Mouse (Mus musculus): ENCODE data around the gene Casp9. TPM values are rescaled to one million over a fixed set of nuclear protein-coding genes. Genes with fewer than 3 reads are reported as not detected.

Gene Casp9
- polyA plus RNA-seq, 1 experiment from 2014 or later, result 9.9 TPM

DNA sequence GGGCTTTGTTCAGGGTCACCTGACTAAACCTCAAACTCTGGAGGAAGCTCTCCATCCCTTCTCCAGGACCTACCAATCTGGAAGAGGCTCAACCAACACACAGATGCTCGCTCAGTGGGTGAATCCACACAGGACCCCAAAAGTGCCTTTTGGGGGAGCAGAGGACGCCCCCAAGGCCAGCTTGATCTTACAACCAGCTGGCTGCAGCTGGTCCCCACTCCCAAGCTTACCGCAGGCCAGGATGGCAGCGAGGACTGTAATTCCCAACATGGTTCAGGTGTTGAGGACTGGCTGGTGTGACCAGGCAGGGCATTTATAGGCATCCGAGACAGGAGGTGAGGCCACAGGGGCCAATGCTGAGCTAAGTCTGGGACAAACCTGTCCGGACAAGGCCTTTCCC lies 52.6 kb downstream of the Casp9 start, which contains the start of gene Ctrc:
Gene Ctrc, minus strand, starts transcription at position 361 of the 400 bp plus-strand sequence.
- no peaks in the 10 kb centered on the region for H3K9me3 ChIP-seq (replicated peaks)
- 66% methylated on average over 6 of the region's 6 CpGs for WGBS (ENCODE audit: insufficient replicate concordance)
- H3K4me1 ChIP-seq (replicated peaks), result no peaks in the 10 kb centered on the region

DNA sequence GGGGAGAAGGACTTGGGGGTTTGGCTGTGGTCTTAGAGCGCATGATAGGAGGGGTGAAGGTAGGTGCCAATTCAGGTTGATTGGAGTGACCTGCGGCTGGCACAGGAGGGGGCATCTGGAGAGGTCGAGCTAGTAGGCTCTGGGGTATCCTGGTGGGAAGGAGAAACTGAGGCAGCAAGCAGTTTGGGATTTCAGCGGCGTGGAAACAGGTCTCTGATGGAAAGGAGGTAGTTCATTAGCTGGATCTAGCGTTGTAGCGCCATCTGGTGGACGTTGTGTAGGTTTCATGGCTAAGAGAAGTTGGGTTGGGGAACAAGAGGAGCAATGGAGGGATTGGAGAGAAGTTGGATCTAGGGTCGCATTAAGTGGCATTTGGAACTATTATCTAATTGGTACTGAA lies 60.0 kb downstream of the Casp9 start:
- Histone ChIP-seq H3K36me3 (replicated peaks) (peaks cover 5% of the 10 kb centered on the region; the same call in 1 of the 2 replicates), H3K9ac (no peak overlapping the region), H3K4me1 (replicated peaks) (0 out of 2 replicates have a peak, but pooled peaks cover 4% of the 10 kb centered on the region), H3K9me3 (replicated peaks) (no peaks in the 10 kb centered on the region), H3K4me2 (no peak overlapping the region), H3K27me3 (no peaks in the 10 kb centered on the region), H3K27ac (replicated peaks) (no peak overlapping the region), H3K4me3 (replicated peaks) (no peak overlapping the region)
- 50% methylated on average over 9 of the region's 9 CpGs for WGBS (ENCODE audit: insufficient replicate concordance)
- ATAC-seq (ENCODE audit: insufficient read depth), result no peak

More for the DNA sequence above, 52.6 kb downstream of the Casp9 start, which contains the start of gene Ctrc:
- Histone ChIP-seq H3K27me3 (no peaks in the 10 kb centered on the region), H3K36me3 (replicated peaks) (no peaks in the 10 kb centered on the region), H3K27ac (replicated peaks) (no peak within 1 kb of the TSS), H3K4me3 (replicated peaks) (no peak within 1 kb of the TSS), H3K9ac (no peak within 1 kb of the TSS), H3K4me2 (no peak within 1 kb of the TSS)
- ATAC-seq (ENCODE audit: insufficient read depth), result no peak

DNA sequence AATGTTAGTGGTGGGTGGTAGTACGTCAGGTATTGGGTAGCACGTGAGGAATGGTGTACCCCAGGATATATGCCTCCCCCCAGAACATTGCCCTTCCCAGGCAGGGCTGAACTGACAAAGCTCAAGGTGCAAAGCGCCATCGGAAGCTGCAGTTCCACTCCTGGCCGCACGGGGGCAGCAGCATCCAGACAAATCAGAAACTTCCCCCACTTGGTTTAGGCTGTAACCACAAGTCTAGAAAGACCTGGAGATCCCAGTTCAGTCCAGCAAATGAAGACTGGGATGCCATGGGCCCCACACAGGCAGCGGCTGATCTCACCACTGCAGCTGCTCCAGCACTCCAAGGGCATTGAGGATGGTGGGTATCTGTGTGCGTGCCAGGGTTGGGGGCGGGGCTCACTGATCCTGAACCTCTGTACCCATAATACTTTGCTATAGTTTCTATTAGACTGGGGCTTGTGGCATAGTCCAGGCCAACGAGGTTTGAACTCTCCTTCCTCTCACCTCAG lies 64.1 kb downstream of the Casp9 start:
- WGBS (ENCODE audit: insufficient replicate concordance), result 18% methylated on average over 10 of the region's 10 CpGs
- no peak overlapping the region for H3K27ac ChIP-seq (replicated peaks)
- no peak overlapping the region for H3K4me2 ChIP-seq
- no peak overlapping the region for H3K4me3 ChIP-seq (replicated peaks)
- H3K9ac ChIP-seq, result no peak overlapping the region
- peaks cover 42% of the 10 kb centered on the region for H3K36me3 ChIP-seq (replicated peaks)
- ATAC-seq (ENCODE audit: insufficient read depth), result no peak; the same call in 1 of the 2 replicates
- H3K9me3 ChIP-seq (replicated peaks), result no peaks in the 10 kb centered on the region
- no peaks in the 10 kb centered on the region for H3K27me3 ChIP-seq
- 0 out of 2 replicates have a peak, but pooled peaks cover 4% of the 10 kb centered on the region for H3K4me1 ChIP-seq (replicated peaks)

DNA sequence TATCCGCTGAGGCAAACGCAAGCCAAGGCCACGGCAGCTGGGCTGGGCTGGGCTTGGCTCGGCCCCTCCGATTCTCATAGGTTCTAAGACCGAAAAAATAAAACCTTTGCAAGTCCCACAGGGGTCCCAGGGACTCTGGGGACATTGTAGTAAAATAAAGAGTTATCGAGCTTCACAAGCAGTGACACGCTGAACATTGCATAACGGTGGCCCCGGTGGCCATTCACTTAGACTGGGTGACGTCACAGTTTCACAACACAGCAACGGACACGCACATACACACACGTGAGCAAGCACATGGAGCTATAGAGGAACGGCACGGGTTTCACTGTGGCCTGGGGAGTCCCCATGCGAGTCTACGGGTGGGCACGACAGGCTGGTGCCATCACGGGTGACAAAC lies 65.1 kb downstream of the Casp9 start:
- H3K9ac ChIP-seq, result no peak overlapping the region
- no peak overlapping the region for H3K27ac ChIP-seq (replicated peaks)
- 80% methylated on average over 20 of the region's 20 CpGs for WGBS (ENCODE audit: insufficient replicate concordance)
- H3K4me1 ChIP-seq (replicated peaks), result 0 out of 2 replicates have a peak, but pooled peaks cover 4% of the 10 kb centered on the region
- H3K36me3 ChIP-seq (replicated peaks), result peaks cover 42% of the 10 kb centered on the region
- no peaks in the 10 kb centered on the region for H3K27me3 ChIP-seq
- ATAC-seq (ENCODE audit: insufficient read depth), result no peak
- H3K9me3 ChIP-seq (replicated peaks), result no peaks in the 10 kb centered on the region
- H3K4me2 ChIP-seq, result no peak overlapping the region
- no peak overlapping the region for H3K4me3 ChIP-seq (replicated peaks)

DNA sequence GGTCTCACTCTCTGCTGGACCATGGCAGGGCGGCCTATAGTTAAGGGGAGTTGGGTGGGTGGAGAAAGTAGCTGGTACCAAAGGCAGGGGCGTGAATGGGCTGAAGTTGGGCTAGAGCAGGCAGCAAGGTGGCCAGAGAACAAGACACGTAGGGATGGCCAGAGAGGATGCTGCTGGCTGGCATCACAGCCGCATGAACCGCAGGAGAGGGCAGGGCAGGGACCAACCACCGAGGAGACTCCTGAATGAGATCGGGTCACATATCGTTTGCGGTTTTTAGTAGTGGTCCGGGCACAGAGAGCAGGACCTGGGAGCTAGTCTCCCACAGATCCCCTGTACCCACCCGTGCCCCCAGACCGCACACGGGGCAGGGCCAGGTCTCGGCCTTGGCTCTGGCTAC lies 65.9 kb downstream of the Casp9 start:
- no peaks in the 10 kb centered on the region for H3K27me3 ChIP-seq
- no peak overlapping the region for H3K9ac ChIP-seq
- 0 out of 2 replicates have a peak, but pooled peaks cover 4% of the 10 kb centered on the region for H3K4me1 ChIP-seq (replicated peaks)
- WGBS (ENCODE audit: insufficient replicate concordance), result 87% methylated on average over 14 of the region's 14 CpGs
- H3K4me2 ChIP-seq, result no peak overlapping the region
- no peak overlapping the region for H3K4me3 ChIP-seq (replicated peaks)
- no peak overlapping the region for H3K27ac ChIP-seq (replicated peaks)
- peaks cover 46% of the 10 kb centered on the region for H3K36me3 ChIP-seq (replicated peaks)
- no peaks in the 10 kb centered on the region for H3K9me3 ChIP-seq (replicated peaks)
- no peak for ATAC-seq (ENCODE audit: insufficient read depth)

DNA sequence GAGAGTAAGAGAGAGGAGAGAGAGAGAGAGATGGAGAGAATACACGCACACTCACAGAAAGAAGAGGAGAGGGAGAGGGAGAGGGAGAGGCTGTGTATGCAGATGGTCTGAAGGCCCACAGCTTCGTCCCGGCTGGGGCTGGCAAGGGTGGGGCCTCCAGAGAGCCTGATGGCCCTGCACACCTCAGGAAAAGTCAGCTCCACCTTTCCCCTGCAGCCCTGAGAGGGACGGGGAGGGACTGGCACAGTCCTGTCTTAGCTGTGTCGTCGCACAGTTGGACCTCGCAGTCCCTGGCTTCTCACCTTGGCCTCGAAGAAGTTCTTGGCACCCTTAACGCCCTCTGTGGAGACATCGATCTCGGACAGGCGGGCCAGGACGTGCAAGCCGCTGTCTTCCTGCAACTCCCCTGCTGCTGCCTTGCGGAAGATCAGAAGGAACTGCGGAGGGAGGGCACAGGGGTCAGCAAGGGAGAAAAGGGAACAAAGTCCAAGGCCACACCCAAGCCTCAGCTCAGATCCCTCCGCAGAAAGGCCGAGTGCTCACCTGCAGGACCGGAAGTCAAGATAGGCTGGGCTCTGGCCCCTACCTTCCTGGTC lies 66.9 kb downstream of the Casp9 start:
- no peaks in the 10 kb centered on the region for H3K27me3 ChIP-seq
- no peak overlapping the region for H3K27ac ChIP-seq (replicated peaks)
- no peak overlapping the region for H3K4me2 ChIP-seq
- no peak for ATAC-seq (ENCODE audit: insufficient read depth)
- H3K9ac ChIP-seq, result no peak overlapping the region
- no peak overlapping the region for H3K4me3 ChIP-seq (replicated peaks)
- H3K4me1 ChIP-seq (replicated peaks), result peaks cover 9% of the 10 kb centered on the region; the same call in 1 of the 2 replicates
- no peaks in the 10 kb centered on the region for H3K9me3 ChIP-seq (replicated peaks)
- 77% methylated on average over 19 of the region's 19 CpGs for WGBS (ENCODE audit: insufficient replicate concordance)
- H3K36me3 ChIP-seq (replicated peaks), result peaks cover 51% of the 10 kb centered on the region

DNA sequence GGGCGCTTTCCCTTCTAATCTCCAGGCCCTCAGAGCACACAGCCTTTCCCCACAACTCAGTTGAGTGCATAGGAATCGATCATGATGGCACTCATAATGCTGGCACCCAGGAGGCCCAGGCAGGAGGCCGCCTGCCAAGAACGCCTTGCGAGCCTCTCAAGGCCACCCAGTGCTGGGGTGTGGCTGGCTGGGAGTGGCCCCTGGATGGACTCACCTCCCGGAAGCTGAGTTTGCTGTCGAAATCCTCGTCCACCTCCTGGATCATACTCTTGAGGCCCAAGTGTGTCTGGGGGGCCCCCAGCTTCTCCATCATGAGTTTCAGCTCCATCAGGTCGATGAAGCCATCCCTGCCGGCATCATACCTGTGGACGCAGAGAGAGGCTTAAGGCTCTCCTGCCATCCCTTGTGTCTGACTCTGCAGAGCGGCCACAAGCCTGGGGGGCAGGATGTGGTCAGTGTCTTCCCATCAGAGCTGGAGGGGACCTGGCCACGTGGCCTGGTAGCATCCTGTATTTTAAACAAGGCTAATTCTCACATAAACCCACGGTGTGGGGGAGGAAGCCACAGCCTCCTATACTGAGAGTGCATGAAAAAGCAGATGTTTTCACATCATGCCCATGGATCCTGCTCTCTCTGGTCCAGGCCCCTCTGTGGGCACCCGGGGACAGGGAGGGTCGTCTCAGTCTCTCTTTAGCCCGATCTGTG lies 68.3 kb downstream of the Casp9 start:
- Histone ChIP-seq H3K4me1 (replicated peaks) (peaks cover 14% of the 10 kb centered on the region; the same call in 1 of the 2 replicates), H3K4me3 (replicated peaks) (no peak overlapping the region), H3K27ac (replicated peaks) (no peak overlapping the region), H3K27me3 (no peaks in the 10 kb centered on the region), H3K9me3 (replicated peaks) (no peaks in the 10 kb centered on the region), H3K9ac (no peak overlapping the region), H3K4me2 (no peak overlapping the region), H3K36me3 (replicated peaks) (peaks cover 56% of the 10 kb centered on the region)
- ATAC-seq (ENCODE audit: insufficient read depth), result no peak
- 64% methylated on average over 17 of the region's 17 CpGs for WGBS (ENCODE audit: insufficient replicate concordance)

DNA sequence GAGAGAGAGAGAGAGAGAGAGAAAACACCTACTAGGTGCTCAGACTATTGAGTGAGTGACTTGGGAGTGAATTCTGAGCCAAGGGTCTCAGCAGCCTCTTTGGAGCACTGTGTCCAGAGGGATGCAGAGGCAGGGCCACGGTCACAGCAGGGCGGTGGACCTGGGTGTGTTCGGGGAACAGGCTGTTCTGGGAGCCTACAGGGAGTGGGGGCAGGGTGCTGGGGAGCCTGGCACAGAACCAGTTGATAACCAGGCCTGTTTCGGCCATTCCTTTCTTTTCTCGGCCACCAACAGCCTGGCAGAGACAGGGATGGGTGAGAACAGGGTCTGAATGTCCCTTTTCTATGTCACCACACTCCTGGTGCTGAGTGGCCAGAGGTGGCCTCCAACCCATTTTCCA lies 69.5 kb downstream of the Casp9 start:
- 66% methylated on average over 5 of the region's 5 CpGs for WGBS (ENCODE audit: insufficient replicate concordance)
- H3K4me1 ChIP-seq (replicated peaks), result peaks cover 18% of the 10 kb centered on the region; the same call in 1 of the 2 replicates
- ATAC-seq (ENCODE audit: insufficient read depth), result no peak
- peaks cover 52% of the 10 kb centered on the region for H3K36me3 ChIP-seq (replicated peaks)
- H3K27ac ChIP-seq (replicated peaks), result no peak overlapping the region
- H3K9me3 ChIP-seq (replicated peaks), result no peaks in the 10 kb centered on the region
- H3K27me3 ChIP-seq, result no peaks in the 10 kb centered on the region
- no peak overlapping the region for H3K4me2 ChIP-seq
- H3K9ac ChIP-seq, result no peak overlapping the region
- H3K4me3 ChIP-seq (replicated peaks), result no peak overlapping the region

DNA sequence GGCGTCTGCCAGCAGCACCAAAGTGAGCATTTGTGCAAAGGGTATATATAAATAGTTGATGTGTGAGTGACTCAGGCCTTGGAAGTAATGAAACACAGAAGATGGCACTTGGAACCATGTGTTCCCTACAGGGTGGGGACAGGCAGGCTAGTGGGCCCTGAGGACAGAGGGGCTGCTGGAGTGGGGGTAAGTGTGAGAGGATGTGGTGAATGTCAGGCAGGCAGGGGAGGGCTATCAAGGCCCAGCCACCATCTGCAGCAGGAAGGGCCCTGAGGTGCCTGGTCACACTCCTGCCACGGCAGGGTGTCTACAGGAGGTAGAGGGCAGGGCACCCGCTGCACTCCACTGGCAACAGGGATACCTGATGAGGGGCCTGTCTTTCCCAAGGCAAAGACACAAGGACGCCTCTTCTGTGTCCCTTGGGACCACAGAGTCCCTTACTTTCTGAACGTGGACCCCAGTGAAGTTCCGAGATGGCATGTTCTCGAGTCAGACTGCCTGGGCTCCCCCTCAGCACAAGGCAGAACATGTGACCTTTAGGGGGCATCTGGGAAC lies 70.4 kb downstream of the Casp9 start:
- Histone ChIP-seq H3K4me1 (replicated peaks) (peaks cover 24% of the 10 kb centered on the region; the same call in 1 of the 2 replicates), H3K4me3 (replicated peaks) (no peak overlapping the region), H3K9me3 (replicated peaks) (no peaks in the 10 kb centered on the region), H3K36me3 (replicated peaks) (peaks cover 50% of the 10 kb centered on the region), H3K4me2 (no peak overlapping the region), H3K9ac (no peak overlapping the region), H3K27me3 (no peaks in the 10 kb centered on the region), H3K27ac (replicated peaks) (no peak overlapping the region)
- ATAC-seq (ENCODE audit: insufficient read depth), result no peak
- WGBS (ENCODE audit: insufficient replicate concordance), result 77% methylated on average over 7 of the region's 7 CpGs

DNA sequence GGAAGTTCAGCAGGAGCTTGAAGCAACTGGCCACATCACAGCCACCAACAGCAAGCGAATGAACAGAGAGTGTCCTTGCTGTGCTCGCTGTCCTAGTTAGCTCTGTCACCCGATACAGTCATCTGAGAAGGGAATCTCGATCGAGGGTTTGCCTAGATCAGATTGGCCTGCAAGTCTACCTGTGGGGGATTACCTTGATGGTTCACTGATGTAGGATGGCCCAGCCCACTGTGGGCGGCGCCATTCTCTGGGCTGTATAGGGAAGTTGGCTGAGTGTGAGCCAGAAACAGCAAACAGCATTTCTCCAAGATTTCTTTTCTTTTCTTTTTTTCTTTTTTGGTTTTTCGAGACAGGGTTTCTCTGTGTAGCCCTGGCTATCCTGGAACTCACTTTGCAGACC lies 71.1 kb downstream of the Casp9 start:
- Histone ChIP-seq H3K27ac (replicated peaks) (no peak overlapping the region), H3K36me3 (replicated peaks) (peaks cover 48% of the 10 kb centered on the region), H3K9me3 (replicated peaks) (no peaks in the 10 kb centered on the region), H3K27me3 (no peaks in the 10 kb centered on the region), H3K4me1 (replicated peaks) (peaks cover 31% of the 10 kb centered on the region; the same call in 1 of the 2 replicates), H3K4me2 (no peak overlapping the region), H3K4me3 (replicated peaks) (no peak overlapping the region), H3K9ac (no peak overlapping the region)
- WGBS (ENCODE audit: insufficient replicate concordance), result 84% methylated on average over 8 of the region's 8 CpGs
- no peak for ATAC-seq (ENCODE audit: insufficient read depth)

DNA sequence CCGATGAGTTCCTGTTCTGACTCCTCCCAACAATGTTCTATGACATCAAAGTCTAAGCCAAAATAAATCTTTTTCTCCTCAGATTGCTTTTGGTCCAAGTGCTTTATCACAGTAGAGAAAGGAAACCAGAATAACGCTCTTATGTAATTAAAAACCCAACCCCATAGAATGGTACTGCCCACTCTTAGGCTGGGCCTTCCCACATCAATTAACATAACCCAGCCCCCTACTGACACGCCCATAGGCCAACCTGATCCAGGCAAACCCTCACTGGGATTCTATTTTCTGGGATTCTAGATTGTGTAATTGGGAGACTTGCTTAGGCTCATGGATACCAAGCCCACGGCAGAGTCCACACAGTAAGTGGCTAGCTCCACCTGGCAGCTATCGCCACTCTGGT lies 71.6 kb downstream of the Casp9 start:
- Histone ChIP-seq H3K4me2 (no peak overlapping the region), H3K4me3 (replicated peaks) (no peak overlapping the region), H3K36me3 (replicated peaks) (peaks cover 43% of the 10 kb centered on the region), H3K9ac (no peak overlapping the region), H3K9me3 (replicated peaks) (no peaks in the 10 kb centered on the region), H3K4me1 (replicated peaks) (peaks cover 36% of the 10 kb centered on the region), H3K27ac (replicated peaks) (no peak overlapping the region), H3K27me3 (no peaks in the 10 kb centered on the region)
- ATAC-seq (ENCODE audit: insufficient read depth), result no peak
- WGBS (ENCODE audit: insufficient replicate concordance), result 78% methylated on average over 5 of the region's 5 CpGs

All from liver, embryonic 15.5 days (tissue).